Mouse (Mus musculus) midbrain, postnatal 0 days (tissue): ENCODE data around the gene Rd3. TPM values are rescaled to one million over a fixed set of nuclear protein-coding genes. Genes with fewer than 3 reads are reported as not detected.

Source experiments
- ATAC-seq: fragments of 200-750 bp; cut with Nextera tagmentation; 2 replicates; pipeline ENCODE4 v1.8.0; 2017; ENCODE audit warnings: moderate number of reproducible peaks, mild to moderate bottlenecking, moderate TSS enrichment, moderate library complexity; ENCODE audit not compliant: low FRiP score
- DNase-seq: peaks from one replicate; pipeline ENCODE4 v3.0.0-alpha.2; 2015; ENCODE audit warnings: low spot score
- H3K27ac ChIP-seq: fragments of 300-500 bp; sonication (generic); 2 replicates; pipeline ENCODE4 v1.5.1; 2014; ENCODE audit warnings: low read depth, mild to moderate bottlenecking, low read length, mixed read lengths
- H3K27me3 ChIP-seq: fragments of 300-500 bp; sonication (generic); 2 replicates; pipeline ENCODE4 v1.6.1; 2014; ENCODE audit warnings: low read length, control low read depth, mixed read lengths; ENCODE audit not compliant: insufficient read depth
- H3K36me3 ChIP-seq: fragments of 300-500 bp; sonication (generic); 2 replicates; pipeline ENCODE4 v1.6.1; 2014; ENCODE audit warnings: low read length, control low read depth, mixed read lengths; ENCODE audit not compliant: insufficient read depth
- H3K4me1 ChIP-seq: fragments of 300-500 bp; sonication (generic); 2 replicates; pipeline ENCODE4 v1.6.1; 2014; ENCODE audit warnings: mild to moderate bottlenecking, control low read depth, antibody characterized with exemption, low read length, mixed read lengths; ENCODE audit not compliant: insufficient read depth
- H3K4me2 ChIP-seq: fragments of 300-500 bp; sonication (generic); 2 replicates; pipeline ENCODE4 v1.6.1; 2014; ENCODE audit warnings: low read depth, mild to moderate bottlenecking, low read length, mixed read lengths; ENCODE audit not compliant: poor library complexity, severe bottlenecking
- H3K4me3 ChIP-seq: fragments of 300-500 bp; sonication (generic); 2 replicates; pipeline ENCODE4 v1.5.1; 2014; ENCODE audit warnings: low read depth, mild to moderate bottlenecking, low read length, moderate library complexity
- H3K9ac ChIP-seq: fragments of 300-500 bp; sonication (generic); replicated peaks from 2 replicates; pipeline ENCODE4 v1.6.1; 2014; ENCODE audit warnings: mild to moderate bottlenecking, low read length, moderate library complexity, mixed read lengths; ENCODE audit not compliant: poor library complexity, severe bottlenecking
- H3K9me3 ChIP-seq: fragments of 300-500 bp; sonication (generic); 2 replicates; pipeline ENCODE4 v1.6.1; 2016; ENCODE audit warnings: low read length, control low read depth
- CTCF ChIP-seq: IDR thresholded peaks from 2 replicates; pipeline ENCODE4 v1.5.1; 2016; ENCODE audit warnings: antibody characterized with exemption, mild to moderate bottlenecking
- WGBS: fragments of 180-500 bp; shearing (Covaris S2); extraction: QIAGEN DNeasy Blood & Tissue Kit; methylation state at CpG from one replicate; pipeline ENCODE4 v1.1.7; 2014; 5-methylcytosine and 5-hydroxymethylcytosine counted together
- polyA plus RNA-seq: library from polyadenylated mRNA; unstranded; fragments of >200 nt; fragmentation: Nextera tagmentation; extraction: Ambion mirVana; gene quantifications from 2 replicates; pipeline ENCODE4 v1.2.1, GENCODE M21; 2015
- total RNA-seq: library from RNA; depleted of rRNA; stranded (reverse); fragments of >200 nt; gene quantifications from 2 replicates; pipeline ENCODE4 v1.2.3, GENCODE M21; 2014

The Rd3 gene
- total and polyA plus RNA-seq, 2 experiments from 2014 or later = 1.5 to 2.8 TPM

DNA sequence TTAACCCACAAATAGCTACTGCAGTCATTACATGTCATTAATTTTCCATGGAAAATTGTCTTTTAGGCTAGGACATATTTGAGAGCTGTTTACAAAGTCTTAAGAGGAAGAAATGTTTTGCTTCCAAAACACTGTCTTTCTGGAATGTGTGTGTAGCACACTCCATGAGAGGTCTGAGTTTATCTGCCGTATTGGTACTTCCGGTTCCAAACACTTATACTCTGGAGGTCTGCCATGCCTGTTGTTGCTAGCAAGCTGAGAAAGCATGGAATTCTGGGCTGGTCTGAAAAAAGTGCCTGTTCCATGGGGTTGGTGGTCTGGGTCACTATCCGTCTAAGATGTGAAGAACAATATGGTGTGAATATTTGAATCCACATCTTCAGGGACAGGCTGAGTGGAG lies 11.5 kb downstream of the Rd3 start:
- Histone ChIP-seq H3K9me3 (no peaks in the 10 kb centered on the region), H3K27ac (no peak overlapping the region), H3K9ac (no peak overlapping the region), H3K4me2 (no peak overlapping the region), H3K4me3 (no peak overlapping the region), H3K4me1 (no peaks in the 10 kb centered on the region; the same call in 1 of the 2 replicates), H3K27me3 (no peaks in the 10 kb centered on the region), H3K36me3 (no peaks in the 10 kb centered on the region)
- no peak for DNase-seq
- WGBS = 94% methylated on average over 3 of the region's 3 CpGs
- no peak for TF ChIP-seq CTCF
- ATAC-seq = no peak

- Histone ChIP-seq H3K9me3 (no peaks in the 10 kb centered on the region), H3K4me2 (peak overlapping the region; percentile 49; the same call in 1 of the 2 replicates), H3K27me3 (no peaks in the 10 kb centered on the region), H3K4me1 (no peaks in the 10 kb centered on the region; the same call in 1 of the 2 replicates), H3K36me3 (no peaks in the 10 kb centered on the region), H3K9ac (no peak overlapping the region), H3K27ac (no peak overlapping the region), H3K4me3 (peak overlapping the region; percentile 43; the same call in 1 of the 2 replicates)
- DNase-seq (no peak), ATAC-seq (no peak)
- WGBS = 97% methylated on average over 5 of the region's 5 CpGs
- no peak for TF ChIP-seq CTCF
Observed at GRCm38 (mm10) chr1:191989060-191989459, 11.9 kb downstream of the Rd3 start.

- H3K9ac ChIP-seq = peak overlapping the region; percentile 45; the same call in 1 of the 2 replicates
- H3K9me3 ChIP-seq = no peaks in the 10 kb centered on the region
- TF ChIP-seq CTCF = no peak
- H3K4me1 ChIP-seq = no peaks in the 10 kb centered on the region; the same call in 1 of the 2 replicates
- no peaks in the 10 kb centered on the region for H3K27me3 ChIP-seq
- peak; percentile 99 for DNase-seq
- H3K4me3 ChIP-seq = peak overlapping the region; percentile 43
- under 1% methylated on average over 22 of the region's 22 CpGs for WGBS
- no peaks in the 10 kb centered on the region for H3K36me3 ChIP-seq
- H3K4me2 ChIP-seq = peak overlapping the region; percentile 49
- H3K27ac ChIP-seq = peak overlapping the region; percentile 45
- ATAC-seq = peak; percentile 97
Observed at GRCm38 (mm10) chr1:191989994-191990393, 12.8 kb downstream of the Rd3 start.

- peak; percentile 73 for ATAC-seq
- Histone ChIP-seq H3K4me3 (no peak overlapping the region), H3K36me3 (no peaks in the 10 kb centered on the region), H3K9me3 (no peaks in the 10 kb centered on the region), H3K9ac (no peak overlapping the region), H3K4me2 (no peak overlapping the region), H3K27ac (no peak overlapping the region), H3K4me1 (no peaks in the 10 kb centered on the region; the same call in 1 of the 2 replicates), H3K27me3 (no peaks in the 10 kb centered on the region)
- TF ChIP-seq CTCF = no peak
- DNase-seq = peak; percentile 58
- 65% methylated on average over 7 of the region's 7 CpGs for WGBS
Observed at GRCm38 (mm10) chr1:191992040-191992780, 15.0 kb downstream of the Rd3 start.

- Histone ChIP-seq H3K9ac (no peak overlapping the region), H3K4me3 (no peak overlapping the region), H3K4me2 (no peak overlapping the region), H3K4me1 (no peaks in the 10 kb centered on the region; the same call in 1 of the 2 replicates), H3K9me3 (no peaks in the 10 kb centered on the region), H3K27me3 (no peaks in the 10 kb centered on the region), H3K36me3 (no peaks in the 10 kb centered on the region), H3K27ac (no peak overlapping the region)
- ATAC-seq = no peak
- no peak for DNase-seq
- TF ChIP-seq CTCF = no peak
- WGBS = 82% methylated on average over 5 of the region's 5 CpGs
Observed at GRCm38 (mm10) chr1:191994476-191994875, 17.3 kb downstream of the Rd3 start.

DNA sequence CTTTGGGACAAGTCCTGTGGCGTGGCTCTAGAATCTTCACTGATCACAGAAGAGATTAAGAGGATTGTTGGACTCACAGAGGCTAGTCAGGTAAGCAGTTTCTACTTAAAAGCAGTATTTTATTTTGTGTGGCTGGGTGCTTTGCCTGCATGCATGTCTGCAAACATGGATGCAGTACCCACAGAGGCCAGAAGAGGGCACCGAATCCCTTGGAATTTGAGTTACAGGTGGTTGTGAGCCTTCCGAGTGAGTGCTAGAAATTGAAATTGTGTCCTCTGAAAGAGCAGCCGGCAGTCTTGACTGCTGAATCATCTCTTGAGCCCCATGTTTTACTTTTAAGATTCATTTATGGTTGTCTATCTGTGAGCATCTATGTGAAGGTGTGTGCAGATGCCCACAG lies 18.3 kb downstream of the Rd3 start:
- Histone ChIP-seq H3K4me2 (no peak overlapping the region), H3K4me1 (no peaks in the 10 kb centered on the region; the same call in 1 of the 2 replicates), H3K4me3 (no peak overlapping the region), H3K36me3 (no peaks in the 10 kb centered on the region), H3K9me3 (no peaks in the 10 kb centered on the region), H3K27ac (no peak overlapping the region), H3K9ac (no peak overlapping the region), H3K27me3 (no peaks in the 10 kb centered on the region)
- 56% methylated on average over 4 of the region's 4 CpGs for WGBS
- peak; percentile 15 for DNase-seq
- ATAC-seq = no peak
- TF ChIP-seq CTCF = peak; percentile 69
